25 mouse cellular contexts compared by ENCODE assay signal in genomic region chr15:99516715-99517114, GRCm38 (mm10). TPM values are rescaled to one million over a fixed set of nuclear protein-coding genes. Genes with fewer than 3 reads are reported as not detected.
DNase-seq lines count a peak whose midpoint lies in the region; ATAC-seq and TF ChIP-seq lines count a peak whose summit lies in the region.
"Had no signal": no experiment of that assay in that cellular context is flagged by ENCODE, and none has a peak within 500 bp of the region (broad histone marks: within the 10 kb centered on the region; RNA-seq: fewer than 3 reads in every experiment).

No protein-coding gene starts in this region.

- H3K4me3 ChIP-seq in cerebellum, adult 2 months (replicated peaks; ENCODE audit: insufficient read depth, low read depth, low read length) = no peak overlapping the region
- H3K4me3 ChIP-seq in kidney, embryonic 15.5 days (replicated peaks) = no peak overlapping the region
- no peak overlapping the region for H3K4me3 ChIP-seq in lung, embryonic 14.5 days (ENCODE audit: low read depth, low read length)
- H3K4me3 ChIP-seq: embryonic facial prominence, embryonic 13.5 days; embryonic facial prominence, embryonic 15.5 days; erythroblast, embryonic 14.5 days; forebrain, embryonic 10.5 days; forebrain, embryonic 12.5 days had no signal

- no peak overlapping the region for H3K4me2 ChIP-seq in kidney, embryonic 15.5 days
- H3K4me2 ChIP-seq in lung, embryonic 14.5 days = no peak overlapping the region
- H3K4me2 ChIP-seq: embryonic facial prominence, embryonic 13.5 days; embryonic facial prominence, embryonic 15.5 days; forebrain, embryonic 12.5 days had no signal

- peaks cover 79% of the 10 kb centered on the region for H3K4me1 ChIP-seq in cerebellum, adult 2 months (ENCODE audit: control insufficient read depth, insufficient read depth, low read length)
- peaks cover 34% of the 10 kb centered on the region for H3K4me1 ChIP-seq in kidney, embryonic 15.5 days
- 0 out of 2 replicates have a peak, but pooled peaks cover 4% of the 10 kb centered on the region for H3K4me1 ChIP-seq in lung, embryonic 14.5 days (ENCODE audit: insufficient read depth)
- H3K4me1 ChIP-seq: embryonic facial prominence, embryonic 13.5 days; embryonic facial prominence, embryonic 15.5 days; forebrain, embryonic 12.5 days had no signal

- H3K27ac ChIP-seq in cerebellum, adult 2 months (ENCODE audit: insufficient read depth, low read length) = peak overlapping the region; percentile 7; the same call in 1 of the 2 replicates
- H3K27ac ChIP-seq in kidney, embryonic 15.5 days = no peak overlapping the region
- no peak overlapping the region for H3K27ac ChIP-seq in lung, embryonic 14.5 days (ENCODE audit: low read depth)
- H3K27ac ChIP-seq: embryonic facial prominence, embryonic 13.5 days; embryonic facial prominence, embryonic 15.5 days; forebrain, embryonic 10.5 days; forebrain, embryonic 12.5 days had no signal

- H3K9me3 ChIP-seq in kidney, embryonic 15.5 days (replicated peaks) = no peaks in the 10 kb centered on the region
- no peaks in the 10 kb centered on the region for H3K9me3 ChIP-seq in lung, embryonic 14.5 days (ENCODE audit: low read depth, low read length)
- H3K9me3 ChIP-seq: embryonic facial prominence, embryonic 13.5 days; embryonic facial prominence, embryonic 15.5 days; forebrain, embryonic 10.5 days; forebrain, embryonic 12.5 days had no signal

- 67% methylated on average over 8 of the region's 8 CpGs for WGBS in cerebellum, adult 2 months
- 26% methylated on average over 8 of the region's 8 CpGs for WGBS in kidney, embryonic 15.5 days
- WGBS in lung, embryonic 14.5 days = 31% methylated on average over 8 of the region's 8 CpGs

- no peaks in the 10 kb centered on the region for H3K27me3 ChIP-seq in cerebellum, adult 2 months (ENCODE audit: control insufficient read depth, insufficient read depth, low read length)
- H3K27me3 ChIP-seq in kidney, embryonic 15.5 days = 0 out of 2 replicates have a peak, but pooled peaks cover 3% of the 10 kb centered on the region
- no peaks in the 10 kb centered on the region for H3K27me3 ChIP-seq in lung, embryonic 14.5 days (ENCODE audit: insufficient read depth, low read length)
- H3K27me3 ChIP-seq: forebrain, embryonic 12.5 days had no signal

- DNase-seq in cerebellum, adult 2 months = no peak
- DNase-seq in cerebellum, postnatal 25 days = no peak
- no peak for DNase-seq in kidney, adult 8-10 months
- DNase-seq in lung, embryonic 14.5 days = peak; percentile 40
- DNase-seq in lung, postnatal 4 days = no peak
- DNase-seq in ES-CJ7 (ENCODE audit: low read depth, low spot score) = peak; percentile 48
- no peak for DNase-seq in heart, postnatal 4 days
- DNase-seq: adrenal gland, adult 8-10 months; adrenal gland, postnatal 14 days; adrenal gland, postnatal 36 days; B cell, adult 2 months; cerebellum, postnatal 10 days; cerebellum, postnatal 36 days; embryo, embryonic 11 days had no signal

- TF ChIP-seq POLR2A in cerebellum, adult 2 months (IDR thresholded peaks at IDR 0.05; ENCODE audit: borderline replicate concordance, insufficient read depth, low read length) = no peak

- ATAC-seq in kidney, embryonic 15.5 days (replicated peaks; ENCODE audit: low FRiP score) = peak; percentile 60; the same call in 1 of the 2 replicates
- peak; percentile 26; the same call in 1 of the 2 replicates for ATAC-seq in lung, embryonic 14.5 days (ENCODE audit: insufficient read depth)
- ATAC-seq: activated CD4-positive, CD25-positive, alpha-beta regulatory T cell, adult 4 months; CD4-positive, CD25-positive, alpha-beta regulatory T cell, adult 4 months; forebrain, embryonic 14.5 days; forebrain, embryonic 16.5 days had no signal

- no peak overlapping the region for H3K9ac ChIP-seq in kidney, embryonic 15.5 days
- no peak overlapping the region for H3K9ac ChIP-seq in lung, embryonic 14.5 days
- H3K9ac ChIP-seq: embryonic facial prominence, embryonic 13.5 days; embryonic facial prominence, embryonic 15.5 days; forebrain, embryonic 12.5 days had no signal

- no peaks in the 10 kb centered on the region for H3K36me3 ChIP-seq in kidney, embryonic 15.5 days
- no peaks in the 10 kb centered on the region for H3K36me3 ChIP-seq in lung, embryonic 14.5 days (ENCODE audit: insufficient read depth)
- H3K36me3 ChIP-seq: embryonic facial prominence, embryonic 13.5 days; embryonic facial prominence, embryonic 15.5 days; forebrain, embryonic 10.5 days; forebrain, embryonic 12.5 days had no signal

- no peak for TF ChIP-seq CTCF in cerebellum, adult 2 months (IDR thresholded peaks at IDR 0.05; ENCODE audit: borderline replicate concordance, insufficient read depth, low read depth, low read length)
- no peak for TF ChIP-seq CTCF in lung, embryonic 14.5 days (IDR thresholded peaks at IDR 0.05; ENCODE audit: low read depth)

RNA-seq across cellular contexts. Expression of gene Faim2, which starts 11.2 kb away (rescaled TPM):
- 241 and 263 TPM in 2 replicates for polyA plus RNA-seq in cerebellum, adult 2 months (2012; rRNA removed)
- polyA plus RNA-seq in kidney, embryonic 15.5 days (2015; fragmentation: Nextera tagmentation; extraction: Ambion mirVana) = 0.30 and 1.1 TPM in 2 replicates
- 1.4 and 1.5 TPM in 2 replicates for polyA plus RNA-seq in lung, embryonic 14.5 days (2014; fragmentation: Nextera tagmentation; extraction: Ambion mirVana)
- total RNA-seq in heart, postnatal 4 days (2021) = not detected
- total RNA-seq: common myeloid progenitor, adult 5-6 weeks had no signal
- polyA plus RNA-seq: erythroblast, embryonic 14.5 days had no signal

RNA-seq across cellular contexts. Expression of gene Bcdin3d, which starts 42.2 kb away (rescaled TPM):
- 11.6 and 12.4 TPM in 2 replicates for polyA plus RNA-seq in cerebellum, adult 2 months (2012; rRNA removed)
- 15.6 and 17.3 TPM in 2 replicates for polyA plus RNA-seq in kidney, embryonic 15.5 days (2015; fragmentation: Nextera tagmentation; extraction: Ambion mirVana)
- 13.2 and 16.1 TPM in 2 replicates for polyA plus RNA-seq in lung, embryonic 14.5 days (2014; fragmentation: Nextera tagmentation; extraction: Ambion mirVana)
- total RNA-seq in heart, postnatal 4 days (2021) = 1 to 10 TPM; 4.9 to 5.0 TPM

RNA-seq across cellular contexts. Expression of gene Nckap5l, which starts 59.2 kb away (rescaled TPM):
- polyA plus RNA-seq in cerebellum, adult 2 months (2012; rRNA removed) = 12.3 TPM in 2 replicates
- polyA plus RNA-seq in kidney, embryonic 15.5 days (2015; fragmentation: Nextera tagmentation; extraction: Ambion mirVana) = 9.5 and 11.1 TPM in 2 replicates
- polyA plus RNA-seq in lung, embryonic 14.5 days (2014; fragmentation: Nextera tagmentation; extraction: Ambion mirVana) = 11.0 and 14.4 TPM in 2 replicates
- total RNA-seq in heart, postnatal 4 days (2021) = 10 to 100 TPM; 20.0 to 23.6 TPM

Comparison
In these comparisons a context has a peak if more than half of its experiments do, and no peak if none do; other contexts are left out.
1. DNase-seq: peak in lung, embryonic 14.5 days (single experiment) and ES-CJ7 (single experiment); none in cerebellum, adult 2 months (0 of 2), cerebellum, postnatal 25 days (0 of 2), kidney, adult 8-10 months (0 of 2), lung, postnatal 4 days (0 of 2) and heart, postnatal 4 days (single experiment).
2. RNA of gene Faim2, which starts 11.2 kb away (polyA plus RNA-seq): 241 to 263 TPM in cerebellum, adult 2 months; 1.4 to 1.5 TPM in lung, embryonic 14.5 days and 0.30 to 1.1 TPM in kidney, embryonic 15.5 days; every median in the first group is over 10 times any median in the second.